Mouse (Mus musculus): ENCODE measurements at regions not wholly inside any gene's neighbourhood (a gene's known extent, or its start where the extent isn't known, plus 50 kb on each side); places are given as distances from the start of the nearest gene placed in this dataset.

- TF ChIP-seq CTCF (IDR thresholded peaks at IDR 0.05; ENCODE audit: low read depth, low read length) (no peak), GATA1 (IDR thresholded peaks at IDR 0.05; ENCODE audit: borderline replicate concordance, low read length) (no peak), TAL1 (conservative IDR thresholded peaks at IDR 0.05; ENCODE audit: low read depth, low read length) (no peak), GATA2 (IDR thresholded peaks at IDR 0.05; ENCODE audit: borderline replicate concordance, low read depth, low read length) (no peak)
These were observed 83.5 kb downstream of the En1 start for GRCm38 (mm10) chr1:120685650-120686244.

Data from G1E (cell line).